Mouse (Mus musculus) layer of hippocampus, adult 8-10 months (tissue): ENCODE results near the gene Gm11938. TPM values are rescaled to one million over a fixed set of nuclear protein-coding genes. Genes with fewer than 3 reads are reported as not detected.
"Not testable (repeated sequence)": the region's sequence is repeated elsewhere in the genome, so short reads cannot be mapped to it uniquely, and the experiment has no call there.

ENCODE experiments used
- DNase-seq, 2 experiments: peaks; one replicate each; pipeline ENCODE4 v3.0.0; 2022; ENCODE audit warnings: low spot score in 2 of 2
- total RNA-seq, 4 experiments: library from RNA; stranded (reverse); gene quantifications; 2 replicates each; pipeline ENCODE4 v1.2.4; 2022

Gene Gm11938
- not detected for total RNA-seq

- not testable (repeated sequence) for DNase-seq
Observed at GRCm38 (mm10) chr11:99603208-99603607, at the start of gene Gm11938. Gene Gm11938, minus strand, starts transcription at chr11:99603308.

DNA sequence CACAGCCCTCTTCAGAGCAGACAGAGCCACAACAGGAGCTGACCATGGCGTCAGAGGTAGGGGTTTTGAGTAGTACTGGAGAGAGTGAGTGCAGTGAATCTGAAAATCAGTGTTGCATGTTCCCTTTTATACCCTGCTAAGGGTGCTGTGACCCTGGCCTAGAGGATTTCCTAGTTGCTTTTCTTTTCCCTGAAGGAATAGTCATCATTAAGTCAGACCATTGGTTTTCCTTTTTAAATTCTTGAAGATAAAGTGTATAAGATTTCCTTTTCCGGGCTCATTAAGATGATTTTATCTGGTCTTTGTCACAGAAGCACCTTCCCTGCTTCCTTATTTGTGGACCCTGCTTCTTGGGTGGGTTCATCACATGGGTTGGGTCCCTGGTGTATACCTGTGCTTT lies 47.0 kb upstream of the Gm11938 start, which contains the start of gene Gm11555:
TSS of gene Gm11555 (minus strand) at position 101 of the 400 bp plus-strand sequence.
- no peak for DNase-seq

DNA sequence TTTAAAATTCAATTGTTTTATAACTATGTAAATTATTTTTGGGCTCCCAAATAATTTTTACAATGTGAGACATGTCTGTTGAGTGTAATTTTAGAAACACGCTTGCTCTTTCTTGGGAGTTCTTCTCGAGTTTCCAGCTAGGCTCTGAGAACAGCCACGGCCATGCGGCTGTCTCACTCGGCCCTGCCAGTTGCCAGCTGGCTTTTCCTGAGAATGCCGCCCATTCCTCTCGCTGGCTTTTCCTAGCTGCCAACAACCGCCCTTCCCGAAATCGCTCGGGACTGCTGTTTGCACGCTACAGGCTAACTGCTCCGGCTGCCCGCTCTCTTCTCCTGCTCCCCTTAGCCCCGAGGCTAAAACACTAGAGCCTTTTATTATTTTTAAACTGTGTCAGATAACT lies 43.3 kb upstream of the Gm11938 start:
- DNase-seq, result peak in 1 of 2 experiments; percentile 4

- DNase-seq, result no peak
Observed at GRCm38 (mm10) chr11:99644351-99644750, 41.2 kb upstream of the Gm11938 start.

DNA sequence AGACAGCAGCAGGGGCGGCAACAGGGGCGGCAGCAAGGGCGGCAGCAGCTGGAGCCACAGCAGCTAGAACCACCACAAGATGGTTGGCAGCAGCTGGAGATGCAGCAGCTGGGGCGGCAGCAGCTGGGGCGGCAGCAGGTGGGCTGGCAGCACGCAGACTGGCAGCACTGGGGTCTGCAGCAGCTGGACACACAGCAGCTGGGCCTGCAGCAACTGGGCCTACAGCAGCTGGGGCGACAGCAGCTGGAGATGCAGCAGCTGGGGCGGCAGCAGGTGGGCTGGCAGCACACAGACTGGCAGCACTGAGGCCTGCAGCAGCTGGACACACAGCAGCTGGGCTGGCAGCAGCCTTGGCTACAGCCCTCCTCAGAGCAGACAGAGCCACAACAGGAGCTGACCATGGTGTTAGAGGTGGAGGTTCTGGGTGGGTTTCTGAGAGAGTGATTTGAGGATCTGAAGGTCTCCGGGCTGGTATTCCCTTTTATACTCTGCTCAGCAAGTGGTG lies 40.6 kb upstream of the Gm11938 start, which contains the start of gene Krtap4-7:
TSS of gene Krtap4-7 (minus strand) at position 455 of the 505 bp plus-strand sequence.
- DNase-seq, result not testable (repeated sequence)

DNA sequence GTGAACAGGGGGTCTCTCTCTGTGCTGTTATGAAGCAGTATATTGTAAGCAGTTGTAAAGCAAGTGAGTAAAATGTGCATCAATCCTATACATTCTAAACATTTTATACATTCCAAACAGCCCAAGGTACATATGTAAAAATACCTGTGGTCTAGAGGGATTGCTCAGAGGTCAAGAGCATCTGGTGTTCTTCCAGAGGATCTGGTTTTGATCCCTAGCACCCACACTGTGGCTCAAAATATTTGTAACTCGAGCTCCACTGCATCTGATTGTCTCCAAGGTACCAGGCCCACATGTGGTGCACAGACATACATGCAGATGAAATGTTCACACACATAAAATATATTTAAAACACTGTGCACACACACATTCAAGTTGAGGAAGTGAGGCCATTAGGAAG lies 37.8 kb upstream of the Gm11938 start:
- DNase-seq, result no peak

GRCm38 (mm10) chr11:99637086-99637485 lies 34.0 kb upstream of the Gm11938 start:
- no peak for DNase-seq

GRCm38 (mm10) chr11:99634653-99635134 lies 31.6 kb upstream of the Gm11938 start, which contains the start of gene Krtap4-2:
Gene Krtap4-2, minus strand, starts transcription at chr11:99635084.
- DNase-seq, result no peak

- DNase-seq, result no peak
Observed at GRCm38 (mm10) chr11:99633293-99633692, 30.2 kb upstream of the Gm11938 start.

DNA sequence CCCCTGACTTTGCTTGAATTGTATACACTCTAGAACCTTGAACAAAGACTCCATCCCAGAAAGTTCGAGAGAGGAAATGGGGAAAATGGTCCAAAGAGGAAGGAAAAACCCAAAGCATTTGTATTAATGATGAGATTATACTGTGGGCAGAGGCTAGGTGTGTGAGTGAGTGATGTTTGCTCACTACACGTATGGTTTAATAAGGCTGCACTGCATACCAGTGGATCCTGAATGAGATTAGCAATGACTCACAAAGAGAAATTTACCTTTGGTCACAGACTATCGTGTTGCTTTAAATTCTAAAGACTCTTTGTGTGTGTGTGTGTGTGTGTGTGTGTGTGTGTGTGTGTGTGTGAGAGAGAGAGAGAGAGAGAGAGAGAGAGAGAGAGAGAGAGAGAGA lies 27.8 kb upstream of the Gm11938 start:
- no peak for DNase-seq

DNA sequence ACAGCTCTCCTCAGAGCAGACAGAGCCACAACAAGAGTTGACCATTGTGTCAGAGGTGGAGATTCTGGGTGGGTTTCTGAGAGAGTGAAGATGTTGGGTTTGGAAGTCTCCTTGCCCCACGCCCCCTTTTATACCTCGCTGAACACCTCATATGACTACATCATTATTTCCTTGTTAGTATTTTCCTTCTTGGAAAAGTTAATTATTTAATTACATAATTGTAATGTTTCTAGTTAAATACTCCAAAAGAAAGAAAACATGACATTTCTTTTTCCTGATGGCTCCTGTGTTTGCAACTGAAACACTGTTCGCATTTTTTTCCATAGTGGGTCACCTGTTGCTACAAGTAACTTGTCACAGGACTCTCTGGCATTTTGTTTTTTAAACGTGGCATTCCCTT lies 25.0 kb upstream of the Gm11938 start, which contains the start of gene Krtap4-1:
TSS of gene Krtap4-1 (minus strand) at position 101 of the 400 bp plus-strand sequence.
- DNase-seq, result no peak

DNA sequence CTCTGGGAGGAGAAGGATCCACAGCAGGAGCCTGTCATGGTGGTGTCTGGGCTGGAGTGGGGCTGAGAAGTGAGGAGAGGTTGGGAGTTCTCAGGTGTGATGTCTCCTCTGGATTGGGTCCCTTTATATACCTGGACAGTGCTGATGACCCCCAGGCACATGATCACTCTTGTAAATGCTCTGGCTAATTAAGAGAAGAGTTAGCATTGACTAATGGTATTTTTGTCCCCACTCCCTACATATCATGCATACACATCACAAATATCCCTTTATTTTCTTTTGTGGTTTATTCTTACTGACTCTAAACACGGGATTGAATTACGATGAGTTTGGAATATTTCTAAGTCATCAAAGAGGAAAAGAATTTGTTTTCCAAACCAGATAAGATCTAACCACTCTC lies 17.2 kb upstream of the Gm11938 start, which contains the start of gene Gm11562:
TSS of gene Gm11562 (minus strand) at position 101 of the 400 bp plus-strand sequence.
- no peak for DNase-seq

DNA sequence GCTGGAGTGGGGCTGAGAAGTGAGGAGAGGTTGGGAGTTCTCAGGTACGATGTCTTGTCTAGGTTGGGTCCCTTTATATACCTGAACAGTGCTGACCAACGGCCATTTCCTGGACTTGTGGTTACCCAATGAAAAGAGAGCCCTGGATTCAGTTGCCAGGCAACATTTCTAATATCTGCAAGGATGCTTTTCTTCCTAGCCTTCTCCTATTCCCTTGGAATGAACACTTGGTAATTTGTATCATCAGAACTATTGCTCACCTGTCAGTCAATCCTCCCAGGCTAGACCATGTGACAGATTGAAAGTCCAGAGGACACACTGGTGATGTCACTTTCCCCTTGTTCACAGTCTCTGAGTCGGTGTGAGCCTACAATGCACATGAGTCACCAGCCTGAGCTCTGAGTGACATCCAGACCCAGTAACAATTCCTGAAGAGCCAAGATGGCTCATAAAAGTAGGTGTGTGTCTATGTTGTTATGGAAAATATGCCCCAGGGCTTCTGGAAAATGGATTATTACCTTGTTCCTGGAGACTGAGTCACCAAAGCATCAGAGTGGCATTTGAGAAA lies 11.8 kb upstream of the Gm11938 start, which contains the start of gene Krtap2-4:
TSS of gene Krtap2-4 (minus strand) at position 51 of the 568 bp plus-strand sequence.
- DNase-seq, result no peak

GRCm38 (mm10) chr11:99610089-99610488 lies 7.0 kb upstream of the Gm11938 start, which contains the start of gene Gm11937:
Gene Gm11937, minus strand, starts transcription at chr11:99610189.
- not testable (repeated sequence) for DNase-seq

DNA sequence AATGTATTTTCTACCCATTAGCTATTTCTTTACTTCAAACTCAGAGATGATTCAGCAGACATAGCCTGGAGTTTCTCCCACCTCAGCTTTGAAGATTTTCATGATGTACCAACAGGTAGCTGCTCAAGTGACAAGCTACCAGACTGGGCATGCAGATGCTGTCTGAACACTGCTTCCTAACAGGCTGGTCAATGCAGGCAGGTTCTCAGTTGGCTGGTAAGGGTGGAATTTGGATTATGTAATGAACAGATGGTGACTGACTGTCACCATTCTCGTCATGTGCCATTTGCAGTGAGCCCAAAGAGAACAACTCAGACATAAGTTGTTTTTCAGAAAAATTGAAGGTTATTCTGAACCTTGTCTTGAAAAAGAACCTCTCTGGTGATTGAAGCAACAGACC lies 6.0 kb upstream of the Gm11938 start:
- peak; percentile 48 to 50 for DNase-seq

GRCm38 (mm10) chr11:99597742-99598141 lies 5.4 kb downstream of the Gm11938 start, which contains the start of gene Krtap9-3:
Gene Krtap9-3, minus strand, starts transcription at chr11:99598105.
- DNase-seq, result not testable (repeated sequence)

DNA sequence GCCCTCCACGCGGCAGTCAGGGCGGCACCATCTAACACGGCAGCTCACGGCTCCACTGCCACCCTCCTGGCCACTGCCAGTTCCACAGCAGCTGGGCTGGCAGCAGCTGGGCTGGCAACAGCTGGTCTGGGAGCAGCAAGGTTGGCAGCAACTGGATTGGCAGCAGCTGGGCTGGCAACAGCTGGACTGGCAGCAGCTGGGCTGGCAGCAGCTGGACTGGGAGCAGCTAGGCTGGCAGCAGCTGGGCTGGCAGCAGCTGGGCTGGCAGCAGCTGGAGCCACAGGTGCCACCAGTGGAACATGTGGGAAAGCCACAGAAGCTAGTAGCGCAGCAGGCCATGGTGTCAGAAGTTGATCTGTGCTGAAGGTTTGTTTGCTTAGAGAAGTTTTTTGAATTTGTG lies 12.1 kb downstream of the Gm11938 start, which contains the start of gene Krtap1-3:
TSS of gene Krtap1-3 (minus strand) at position 359 of the 400 bp plus-strand sequence.
- DNase-seq, result no peak

- peak; percentile 35 to 53 for DNase-seq
Observed at GRCm38 (mm10) chr11:99585096-99585495, 18.0 kb downstream of the Gm11938 start.

- DNase-seq, result no peak
Observed at GRCm38 (mm10) chr11:99583245-99583704, 19.8 kb downstream of the Gm11938 start, which contains the start of gene Krtap1-4. Gene Krtap1-4, minus strand, starts transcription at chr11:99583654.

- no peak for DNase-seq
Observed at GRCm38 (mm10) chr11:99581564-99581963, 21.5 kb downstream of the Gm11938 start.

GRCm38 (mm10) chr11:99581051-99581450 lies 22.1 kb downstream of the Gm11938 start:
- DNase-seq, result no peak

DNA sequence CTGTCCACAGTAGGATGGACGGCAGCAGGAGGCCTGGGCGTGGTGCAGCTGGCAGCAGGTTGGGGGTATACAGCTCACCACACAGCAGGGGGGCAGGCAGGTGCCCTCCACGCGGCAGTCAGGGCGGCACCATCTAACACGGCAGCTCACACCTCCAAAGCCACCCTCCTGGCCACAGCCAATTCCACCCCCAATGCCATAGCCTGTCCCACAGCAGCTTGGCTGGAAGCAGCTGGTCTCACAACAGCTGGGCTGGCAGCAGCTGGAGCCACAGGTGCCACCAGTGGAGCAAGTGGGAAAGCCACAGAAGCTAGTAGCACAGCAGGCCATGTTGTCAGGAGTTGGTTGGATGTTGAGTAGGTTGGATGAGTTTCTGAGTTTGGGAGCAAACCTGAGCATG lies 22.5 kb downstream of the Gm11938 start, which contains the start of gene Krtap1-5:
TSS of gene Krtap1-5 (minus strand) at position 381 of the 400 bp plus-strand sequence.
- DNase-seq, result no peak
